Mouse (Mus musculus): ENCODE measurements at regions not wholly inside any gene's neighbourhood (a gene's known extent, or its start where the extent isn't known, plus 50 kb on each side); places are given as distances from the start of the nearest gene placed in this dataset.

DNA sequence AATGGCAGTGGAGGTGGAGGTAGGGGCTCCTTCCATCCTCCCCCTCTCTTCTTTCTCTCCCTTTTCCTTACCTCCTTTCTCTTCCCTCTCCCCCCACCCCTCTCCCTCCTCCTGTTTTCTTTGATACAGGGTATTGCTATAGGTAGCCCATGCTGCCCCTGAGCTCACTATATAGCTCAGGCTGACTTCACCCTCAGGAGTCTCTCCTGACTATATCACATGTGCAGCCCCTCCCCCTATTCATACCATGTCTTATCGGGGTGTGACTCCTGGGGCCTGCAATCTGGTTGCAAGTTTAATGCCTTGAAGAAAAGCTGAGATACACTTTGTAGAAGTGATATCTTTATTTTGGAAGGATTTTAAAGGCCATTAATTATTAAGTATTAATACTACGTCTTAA lies 126.4 kb upstream of the Tgfbr2 start:
- DNase-seq (ENCODE audit: low spot score in 2 of 2), result no peak
- Histone ChIP-seq H3K4me3 (no peak overlapping the region), H3K27ac (no peak overlapping the region)
- no peak for TF ChIP-seq CTCF (conservative IDR thresholded peaks at IDR 0.05)

- DNase-seq (ENCODE audit: low spot score in 2 of 2), result no peak
Observed at GRCm38 (mm10) chr9:116298791-116299190, 123.6 kb upstream of the Tgfbr2 start.

DNA sequence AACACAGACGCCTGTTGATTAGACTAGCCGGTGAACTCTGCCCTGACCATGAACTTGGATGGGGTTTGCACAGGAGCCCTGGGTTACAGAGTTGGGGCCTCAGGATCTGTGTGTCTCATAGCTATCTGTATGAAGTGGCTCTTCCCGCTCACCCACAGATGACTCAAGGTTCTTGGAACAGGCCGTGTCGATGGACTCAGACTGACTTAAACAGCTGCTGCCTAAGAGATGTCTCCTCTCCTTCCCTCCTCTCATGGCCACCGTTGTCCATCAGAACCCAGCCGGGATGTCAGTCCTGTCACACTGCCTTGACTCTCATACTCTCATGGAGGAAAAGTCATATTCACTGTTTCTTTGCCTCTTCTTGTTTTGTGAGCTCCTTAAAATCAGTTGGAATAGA lies 121.2 kb upstream of the Tgfbr2 start:
- TF ChIP-seq CTCF (conservative IDR thresholded peaks at IDR 0.05), result no peak
- no peak for DNase-seq (ENCODE audit: low spot score in 2 of 2)
- Histone ChIP-seq H3K4me3 (no peak overlapping the region), H3K27ac (no peak overlapping the region)

More at GRCm38 (mm10) chr9:116298791-116299190, 123.6 kb upstream of the Tgfbr2 start:
- Histone ChIP-seq H3K4me3 (no peak overlapping the region), H3K27ac (no peak overlapping the region)
- no peak for TF ChIP-seq CTCF (conservative IDR thresholded peaks at IDR 0.05)

DNA sequence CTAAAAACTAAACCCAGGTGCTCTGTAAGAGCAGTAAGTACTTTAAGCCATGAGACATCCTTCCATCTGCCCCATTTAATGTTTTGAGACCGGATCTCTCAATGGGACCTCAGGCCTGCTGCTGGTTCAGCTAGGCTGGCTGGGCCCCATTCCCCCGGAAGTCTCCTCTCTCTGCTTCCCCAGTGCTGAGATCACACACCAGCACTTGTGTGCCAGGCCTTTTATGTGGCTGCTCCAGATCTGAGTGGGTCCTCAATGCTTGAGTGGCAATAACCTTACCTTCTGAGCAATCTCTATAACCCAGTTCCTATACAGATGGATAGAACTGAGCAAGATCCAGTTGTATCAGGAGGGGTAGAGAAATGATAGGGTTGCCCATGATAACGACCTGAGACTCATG lies 118.9 kb upstream of the Tgfbr2 start:
- no peak for TF ChIP-seq CTCF (conservative IDR thresholded peaks at IDR 0.05)
- no peak for DNase-seq (ENCODE audit: low spot score in 2 of 2)
- Histone ChIP-seq H3K27ac (no peak overlapping the region), H3K4me3 (no peak overlapping the region)

DNA sequence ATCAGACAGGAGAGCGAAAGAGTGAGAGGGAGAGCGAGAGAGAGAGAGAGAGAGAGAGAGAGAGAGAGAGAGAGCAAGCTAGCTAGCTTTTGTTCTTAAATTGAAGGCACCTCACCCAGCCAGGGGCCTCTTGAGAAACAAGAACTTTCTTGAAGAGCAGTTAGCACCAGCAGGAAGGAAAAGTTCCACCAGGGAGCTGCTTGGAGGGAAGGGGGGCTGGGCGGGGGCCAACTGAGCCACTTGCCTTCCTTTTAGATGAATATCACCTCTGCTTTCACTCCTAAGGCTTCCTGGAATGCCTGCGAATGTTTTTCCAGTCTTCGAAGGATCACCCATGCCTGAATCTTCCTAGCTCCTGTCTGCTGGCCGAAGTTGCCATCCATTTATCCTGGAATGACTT lies 118.0 kb upstream of the Tgfbr2 start:
- DNase-seq (ENCODE audit: low spot score in 2 of 2), result no peak
- TF ChIP-seq CTCF (conservative IDR thresholded peaks at IDR 0.05), result no peak
- Histone ChIP-seq H3K27ac (no peak overlapping the region), H3K4me3 (no peak overlapping the region)

- H3K27ac ChIP-seq, result no peak overlapping the region
- DNase-seq (ENCODE audit: low spot score in 2 of 2), result no peak
- TF ChIP-seq CTCF (conservative IDR thresholded peaks at IDR 0.05), result no peak
- H3K4me3 ChIP-seq, result no peak overlapping the region
Observed at GRCm38 (mm10) chr9:116291624-116292023, 116.5 kb upstream of the Tgfbr2 start.

DNA sequence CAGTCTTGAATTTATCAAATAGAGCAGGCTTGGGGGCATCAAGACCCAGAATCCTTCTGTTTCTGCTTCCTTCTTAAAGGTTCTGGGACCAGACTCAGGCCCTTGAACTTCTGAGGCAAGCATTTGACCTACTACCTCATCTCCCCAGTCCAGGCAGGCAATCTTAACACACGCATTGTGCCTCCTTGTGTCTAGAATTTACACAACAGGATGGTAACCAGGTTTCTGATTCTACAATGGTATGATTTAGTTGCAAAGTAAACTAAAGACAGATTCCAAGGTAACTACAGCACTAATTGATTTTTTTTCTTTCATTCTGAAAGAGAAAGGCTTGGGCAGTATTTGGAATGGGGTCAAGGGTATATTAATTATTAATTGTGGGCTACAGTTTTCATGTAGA lies 115.7 kb upstream of the Tgfbr2 start:
- Histone ChIP-seq H3K4me3 (no peak overlapping the region), H3K27ac (no peak overlapping the region)
- no peak for TF ChIP-seq CTCF (conservative IDR thresholded peaks at IDR 0.05)
- DNase-seq (ENCODE audit: low spot score in 2 of 2), result no peak

DNA sequence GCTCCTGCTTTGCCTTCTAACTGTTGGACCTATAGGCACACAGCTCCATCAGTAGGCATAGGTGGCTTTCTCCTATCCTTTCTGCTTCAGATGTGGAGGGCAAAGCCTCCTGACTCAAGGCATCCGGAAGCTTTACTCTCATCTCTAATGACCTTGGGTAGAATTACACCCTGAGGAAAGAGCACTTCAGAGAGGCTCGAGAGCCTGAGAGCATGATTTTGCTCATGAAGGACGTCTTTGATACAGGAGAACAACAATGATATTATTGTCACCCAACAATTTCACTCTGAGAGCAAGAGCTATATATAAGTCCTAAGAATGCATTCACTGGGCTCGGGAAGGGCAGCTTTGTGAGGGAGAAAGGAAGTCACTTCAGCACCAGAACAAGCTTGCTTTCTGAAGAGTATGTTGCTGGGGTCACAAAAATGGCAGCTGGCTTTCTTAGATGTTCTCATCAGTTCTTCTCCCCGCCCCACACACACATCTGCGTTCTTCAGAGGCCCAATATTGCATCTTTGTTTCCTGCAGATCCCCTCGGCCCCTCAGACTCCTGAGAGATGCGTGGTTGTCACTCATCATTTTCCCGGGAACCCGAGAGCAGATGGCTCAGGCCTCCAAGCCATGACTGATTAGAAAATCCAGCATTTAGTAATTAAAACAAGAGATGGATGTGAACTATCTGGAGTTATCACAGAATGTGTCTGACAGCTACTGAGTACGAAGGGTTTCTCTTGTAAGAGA lies 110.7 kb upstream of the Tgfbr2 start:
- Histone ChIP-seq H3K27ac (peak overlapping the region; percentile 46), H3K4me3 (no peak overlapping the region)
- no peak for DNase-seq (ENCODE audit: low spot score in 2 of 2)
- no peak for TF ChIP-seq CTCF (conservative IDR thresholded peaks at IDR 0.05)

GRCm38 (mm10) chr9:116283790-116284526 lies 108.8 kb upstream of the Tgfbr2 start:
- TF ChIP-seq CTCF (conservative IDR thresholded peaks at IDR 0.05), result no peak
- H3K4me3 ChIP-seq, result no peak overlapping the region
- H3K27ac ChIP-seq, result no peak overlapping the region
- DNase-seq (ENCODE audit: low spot score in 2 of 2), result no peak

GRCm38 (mm10) chr9:116281654-116282053 lies 106.5 kb upstream of the Tgfbr2 start:
- H3K27ac ChIP-seq, result no peak overlapping the region
- no peak overlapping the region for H3K4me3 ChIP-seq
- no peak for DNase-seq (ENCODE audit: low spot score in 2 of 2)
- no peak for TF ChIP-seq CTCF (conservative IDR thresholded peaks at IDR 0.05)

GRCm38 (mm10) chr9:116280146-116280545 lies 105.0 kb upstream of the Tgfbr2 start:
- TF ChIP-seq CTCF (conservative IDR thresholded peaks at IDR 0.05), result no peak
- Histone ChIP-seq H3K4me3 (no peak overlapping the region), H3K27ac (no peak overlapping the region)
- no peak for DNase-seq (ENCODE audit: low spot score in 2 of 2)

DNA sequence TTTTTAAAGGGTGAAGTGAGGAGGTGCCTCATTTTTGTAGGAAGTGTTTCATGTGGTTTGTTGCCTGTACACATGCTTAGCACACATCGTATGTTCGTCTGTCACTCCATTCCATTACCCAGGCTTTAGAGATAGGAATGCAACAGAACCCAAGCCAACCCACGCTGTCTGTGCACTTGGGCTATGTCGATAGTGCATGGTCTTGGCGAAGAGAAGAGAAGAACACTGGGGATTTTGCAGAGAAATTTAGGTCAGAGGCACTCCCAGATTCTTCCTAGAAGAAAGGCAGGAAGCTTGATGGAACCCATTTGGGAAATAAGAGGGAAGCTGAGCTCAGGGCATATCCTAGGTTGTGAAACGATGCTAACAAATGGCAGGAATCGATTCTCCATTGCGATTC lies 103.7 kb upstream of the Tgfbr2 start:
- no peak overlapping the region for H3K27ac ChIP-seq
- DNase-seq (ENCODE audit: low spot score in 2 of 2), result no peak
- no peak for TF ChIP-seq CTCF (conservative IDR thresholded peaks at IDR 0.05)
- no peak overlapping the region for H3K4me3 ChIP-seq

GRCm38 (mm10) chr9:116277736-116278135 lies 102.6 kb upstream of the Tgfbr2 start:
- no peak overlapping the region for H3K27ac ChIP-seq
- no peak for TF ChIP-seq CTCF (conservative IDR thresholded peaks at IDR 0.05)
- H3K4me3 ChIP-seq, result no peak overlapping the region
- DNase-seq (ENCODE audit: low spot score in 2 of 2), result no peak

GRCm38 (mm10) chr9:116276141-116276540 lies 101.0 kb upstream of the Tgfbr2 start:
- Histone ChIP-seq H3K4me3 (no peak overlapping the region), H3K27ac (no peak overlapping the region)
- TF ChIP-seq CTCF (conservative IDR thresholded peaks at IDR 0.05), result no peak
- DNase-seq (ENCODE audit: low spot score in 2 of 2), result no peak

All from layer of hippocampus, adult 2 months (tissue).